Mouse (Mus musculus): ENCODE results near the gene Samd14.
A peak's percentile ranks its signal among the peaks of the same experiment; 100 is the strongest.

Gene Samd14

DNA sequence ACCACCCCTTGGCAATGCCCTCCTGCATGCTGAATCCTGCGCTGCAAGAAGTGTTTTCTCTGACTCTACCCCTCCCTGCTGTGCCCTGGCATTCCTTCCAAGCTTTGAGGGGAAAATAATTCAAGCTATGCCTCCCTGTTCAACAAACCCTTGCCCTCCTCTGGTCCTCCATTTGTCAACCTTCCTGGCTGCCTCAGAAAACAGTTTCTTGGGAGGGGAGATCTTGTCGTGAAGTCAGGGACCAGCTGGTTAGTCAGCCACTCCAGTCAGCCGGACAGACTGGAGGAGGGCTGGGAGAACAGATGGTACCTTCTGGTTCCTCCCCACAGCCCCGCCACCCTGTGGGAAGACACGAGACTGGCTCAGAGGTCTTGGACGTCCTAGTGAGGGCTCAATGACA lies 27.6 kb downstream of the Samd14 start:
- DNase-seq: peak; percentile 87

DNA sequence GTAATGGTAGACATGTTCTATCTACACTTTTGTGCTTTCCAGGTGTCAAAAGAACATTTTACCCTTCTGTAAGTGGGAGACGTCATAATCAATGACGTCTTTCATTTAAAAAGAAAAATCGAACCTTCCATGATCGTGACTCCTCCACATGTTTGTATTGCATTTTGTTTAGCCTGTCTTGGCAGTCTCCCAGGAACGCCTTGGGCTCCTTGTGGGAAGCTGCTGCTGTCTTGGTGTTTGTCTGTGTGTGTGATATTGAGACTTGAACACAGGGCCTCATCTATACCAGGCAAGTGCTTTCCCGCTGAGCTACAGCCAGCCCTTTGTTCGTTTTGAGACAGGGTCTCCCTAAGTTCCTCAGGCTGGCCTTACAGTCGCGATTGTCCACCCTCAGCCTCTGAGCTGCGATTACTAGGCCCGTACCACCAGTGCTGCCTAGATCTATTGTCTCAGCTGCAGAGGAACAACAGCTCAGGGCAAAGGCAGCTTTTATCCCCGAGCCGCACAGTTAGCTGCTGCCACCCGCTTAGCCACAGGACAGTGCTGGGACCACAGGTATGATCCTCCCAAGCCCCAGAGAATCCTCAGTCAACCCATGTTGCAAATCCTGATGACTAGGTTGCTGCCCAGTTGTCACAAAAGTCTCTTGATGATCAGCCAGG lies 28.6 kb downstream of the Samd14 start:
- peak; percentile 48 to 59 for DNase-seq

DNA sequence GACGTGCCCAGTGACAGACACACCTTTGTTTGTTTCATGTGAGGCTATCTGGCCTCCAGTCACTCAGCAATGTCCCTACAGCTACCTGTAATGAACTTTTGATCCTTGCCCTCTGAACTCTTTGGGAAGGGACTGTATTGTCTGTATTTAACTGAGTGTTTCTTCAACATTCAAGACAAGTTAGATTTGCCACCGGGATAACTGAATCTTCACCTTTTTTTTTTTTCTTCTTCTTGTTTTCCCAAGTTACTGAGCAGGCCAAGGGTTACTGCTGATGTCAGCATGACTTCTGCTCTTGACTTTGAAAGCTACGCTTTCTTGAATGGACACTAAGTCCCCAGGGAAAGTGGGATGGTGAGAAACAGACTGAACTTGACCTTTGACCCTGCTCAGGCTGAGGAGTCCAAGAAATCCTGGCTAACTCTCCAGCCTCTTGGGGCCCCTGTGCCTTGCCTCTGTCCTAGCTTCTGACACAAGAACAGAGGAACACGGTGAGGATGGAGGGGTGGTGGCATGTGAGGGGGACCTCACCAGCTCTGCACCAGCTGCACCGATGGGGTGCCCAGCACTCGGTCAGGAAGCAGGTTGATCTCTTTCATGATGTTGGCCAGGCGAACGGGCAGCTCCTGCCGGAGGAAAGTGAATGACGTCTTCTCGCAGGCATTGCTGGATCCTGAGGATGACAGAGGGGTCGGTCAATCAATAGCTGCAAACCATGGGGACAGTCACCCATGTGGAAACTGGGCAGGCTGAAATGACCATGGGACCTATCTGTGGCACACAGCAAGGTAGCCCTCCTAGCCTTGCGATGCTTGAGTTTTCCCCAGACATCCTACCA lies 29.4 kb downstream of the Samd14 start:
- peak in 1 of 2 experiments; percentile 55 for DNase-seq

DNA sequence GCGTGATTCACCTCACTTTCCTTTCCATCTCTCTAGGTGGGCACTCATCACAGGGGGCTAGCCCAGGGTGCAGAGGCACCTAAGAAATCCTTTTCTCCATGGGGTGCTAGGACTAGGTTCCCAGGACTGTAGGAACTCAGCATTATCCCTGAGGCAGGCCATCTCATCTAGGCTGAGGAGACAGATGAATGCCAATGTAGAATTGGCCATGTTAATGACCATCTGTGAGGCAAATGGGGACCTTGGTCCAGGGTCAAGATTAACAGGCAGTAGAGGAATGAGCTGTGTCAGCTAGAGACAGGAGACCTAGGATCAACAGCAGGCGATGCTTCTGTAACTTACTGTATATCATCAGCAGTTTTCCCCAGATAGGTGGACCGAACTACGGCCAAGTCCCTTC lies 30.1 kb downstream of the Samd14 start:
- peak; percentile 73 to 76 for DNase-seq

DNA sequence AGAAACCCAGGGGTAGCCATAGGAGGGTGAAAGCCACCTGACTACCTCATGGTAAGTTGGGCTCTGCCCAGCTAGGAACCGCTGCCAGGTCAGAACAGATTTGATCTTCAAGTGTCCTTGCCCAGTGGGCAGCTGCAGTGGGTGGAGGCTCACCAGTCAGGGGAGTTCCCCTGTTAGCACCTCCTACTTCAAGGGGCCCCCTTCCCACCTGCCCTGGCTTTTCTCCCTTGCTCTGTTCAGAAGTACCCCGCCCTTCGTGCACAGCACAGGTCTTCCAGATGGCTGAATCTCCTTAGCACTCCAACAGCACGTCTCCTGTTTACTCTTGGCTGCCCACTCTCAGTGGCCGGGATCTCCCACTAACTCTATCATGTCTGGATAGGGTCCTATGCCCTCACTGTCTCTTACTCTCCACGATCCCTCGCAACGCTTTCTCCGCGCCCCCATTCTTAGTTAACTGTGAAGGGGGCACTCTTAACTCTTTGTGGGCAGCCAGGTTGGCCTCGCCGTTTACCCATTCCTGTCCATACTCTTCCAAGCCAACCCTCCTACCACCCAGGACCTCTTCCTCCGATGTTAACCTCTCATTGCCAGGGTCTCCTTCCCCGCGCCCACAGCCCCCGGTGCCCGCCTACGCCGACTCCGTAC lies 30.9 kb downstream of the Samd14 start:
- DNase-seq: peak; percentile 86

DNA sequence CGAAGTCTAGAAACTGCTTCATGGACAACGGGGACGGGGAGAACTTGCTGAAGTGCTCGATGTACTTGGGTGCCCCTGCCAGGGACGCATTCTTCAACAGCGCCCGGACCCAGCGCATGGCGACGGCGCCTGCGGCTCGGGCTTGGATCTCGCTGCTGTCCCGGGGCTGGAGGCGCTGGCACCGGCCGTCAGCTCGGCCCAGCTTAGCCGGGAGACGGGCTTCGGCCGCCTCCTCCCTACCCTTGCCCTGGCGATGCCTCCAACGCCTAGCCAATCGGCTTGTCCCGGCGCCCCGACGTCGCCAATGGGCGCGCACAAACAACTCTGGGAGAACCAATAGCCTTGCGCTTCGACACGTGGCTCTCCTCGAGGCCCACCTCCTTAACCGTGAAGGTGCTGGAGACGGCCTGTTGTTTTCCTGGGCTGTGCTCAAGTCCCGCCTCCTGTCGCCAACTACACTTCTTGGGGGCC lies 31.5 kb downstream of the Samd14 start, which contains the start of gene Pdk2:
Pdk2 (minus strand) TSS at position 216 of the 471 bp plus-strand sequence.
- DNase-seq: peak; percentile 96 to 97

DNA sequence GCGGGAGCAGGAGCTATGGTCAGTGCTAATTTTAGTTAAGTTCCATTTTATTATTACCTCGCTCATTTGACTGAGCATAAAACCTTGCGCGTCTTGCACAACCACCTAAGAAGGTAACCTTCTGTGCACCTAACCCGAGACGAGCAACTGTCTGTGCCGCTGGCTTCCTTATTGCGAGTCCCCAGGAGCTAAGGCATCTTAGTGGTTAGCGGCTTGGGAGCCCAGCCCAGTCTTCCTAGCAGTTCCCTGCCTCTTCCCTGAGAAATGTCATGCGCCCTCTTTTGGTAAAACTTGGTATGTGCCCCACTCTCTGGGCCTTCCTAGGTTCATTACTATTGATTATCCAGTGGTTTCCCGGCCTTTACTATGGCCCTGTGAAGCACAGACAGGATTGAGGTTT lies 32.4 kb downstream of the Samd14 start:
- DNase-seq: peak; percentile 88 to 92

DNA sequence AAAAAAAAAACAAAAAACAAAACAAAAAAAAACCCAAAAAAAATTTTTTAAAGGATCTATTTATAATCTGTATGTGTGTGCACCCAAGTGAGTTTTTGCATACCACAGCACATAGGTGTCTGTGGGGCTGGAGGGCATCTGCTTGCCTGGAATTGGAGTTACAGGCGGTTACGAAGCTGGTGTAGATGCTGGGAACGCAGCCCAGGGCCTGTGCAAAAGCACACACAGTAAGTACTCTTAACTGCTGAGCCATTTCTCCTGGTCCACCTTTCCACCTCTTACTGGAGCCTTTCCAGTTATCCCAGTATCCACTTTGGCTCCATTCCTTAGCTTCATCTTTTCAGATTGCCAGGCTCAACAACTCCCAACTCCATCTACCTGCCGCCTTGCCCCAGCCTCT lies 33.4 kb downstream of the Samd14 start:
- peak; percentile 11 to 26 for DNase-seq

DNA sequence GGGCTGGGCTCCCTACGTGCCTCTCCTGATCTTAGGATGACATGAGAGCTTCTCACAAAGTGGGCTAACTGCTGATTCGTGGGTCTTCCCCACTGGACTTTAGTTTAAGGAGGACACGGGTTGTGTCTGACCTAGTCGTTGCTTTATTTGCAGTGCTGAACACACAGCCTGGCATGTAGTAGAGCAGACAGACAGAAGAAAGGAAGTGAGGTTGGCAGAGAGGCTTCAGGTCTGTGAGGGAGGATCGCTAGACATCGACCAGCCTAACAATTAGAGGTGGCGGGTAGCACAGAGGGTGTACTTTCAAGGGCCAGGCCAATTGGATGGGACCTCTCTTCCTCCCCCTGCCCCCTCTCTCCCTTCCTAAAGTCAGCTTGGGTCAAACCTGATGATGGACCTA lies 33.9 kb downstream of the Samd14 start:
- DNase-seq: peak; percentile 6 to 18

DNA sequence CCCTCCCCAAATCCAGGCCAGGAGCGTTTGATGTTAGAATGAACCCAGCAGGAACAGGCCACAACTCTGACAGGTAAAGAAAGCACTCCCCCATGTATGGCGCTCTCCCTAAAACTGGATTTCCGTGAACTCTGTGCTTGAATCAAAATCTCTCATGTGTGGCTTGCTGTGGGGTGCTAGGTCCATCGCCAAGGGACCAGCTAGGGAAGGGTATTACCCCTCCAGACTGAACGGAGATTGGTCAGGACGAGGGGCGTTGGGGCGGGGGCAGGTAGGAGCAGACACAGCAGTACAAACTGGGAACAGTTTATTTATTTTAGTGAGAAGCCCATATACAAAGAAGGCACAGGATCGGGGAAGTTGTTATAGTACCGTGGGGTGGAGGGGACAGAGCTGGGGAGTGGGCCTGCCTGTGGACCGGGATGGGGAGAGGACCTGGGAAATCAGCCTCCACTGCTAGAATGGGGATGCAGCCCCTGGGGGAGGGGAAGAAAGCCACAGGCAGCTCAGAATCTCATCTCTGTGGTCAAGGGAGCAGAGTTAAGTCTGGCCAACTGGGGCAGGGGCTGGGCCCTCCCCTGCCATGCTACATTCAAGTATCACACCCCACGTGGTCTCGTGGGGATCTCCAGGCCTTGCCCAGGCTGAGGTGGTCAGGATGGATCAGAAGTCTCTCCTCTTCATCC lies 34.6 kb downstream of the Samd14 start:
- DNase-seq: peak in 1 of 2 experiments; percentile 14

DNA sequence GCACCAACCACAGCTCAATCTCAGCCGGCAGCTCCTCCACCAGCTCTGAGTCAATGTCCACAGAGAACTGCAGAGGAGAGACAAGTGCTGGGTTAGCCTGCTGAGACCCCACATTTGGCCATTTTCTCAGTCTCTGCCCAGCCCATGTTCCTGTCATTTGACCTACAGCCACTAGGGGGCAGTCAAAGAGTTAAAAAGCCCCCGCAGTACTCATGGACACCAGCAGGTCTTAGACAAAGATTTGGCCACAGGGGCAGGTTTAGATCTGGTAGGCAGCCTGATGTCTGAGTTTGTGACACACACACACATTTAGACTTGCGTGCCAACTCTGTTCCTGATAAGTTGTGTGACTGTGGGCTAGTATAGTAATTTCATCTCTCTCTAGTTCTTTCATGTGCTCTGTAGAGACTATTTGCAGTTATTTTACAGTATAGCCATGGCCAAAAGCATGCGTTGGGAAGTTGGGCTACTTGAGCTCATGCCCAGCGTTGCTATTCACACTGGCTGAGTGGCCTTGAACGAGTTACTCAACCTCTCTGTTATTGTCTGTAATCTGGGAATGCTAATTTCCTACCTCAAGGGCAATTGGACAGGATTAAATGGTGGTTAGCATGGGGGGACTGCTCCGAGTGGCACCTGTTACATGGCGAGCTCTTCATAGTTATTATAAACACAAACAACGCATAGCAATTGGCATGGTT lies 37.5 kb downstream of the Samd14 start:
- DNase-seq: peak; percentile 69 to 75

DNA sequence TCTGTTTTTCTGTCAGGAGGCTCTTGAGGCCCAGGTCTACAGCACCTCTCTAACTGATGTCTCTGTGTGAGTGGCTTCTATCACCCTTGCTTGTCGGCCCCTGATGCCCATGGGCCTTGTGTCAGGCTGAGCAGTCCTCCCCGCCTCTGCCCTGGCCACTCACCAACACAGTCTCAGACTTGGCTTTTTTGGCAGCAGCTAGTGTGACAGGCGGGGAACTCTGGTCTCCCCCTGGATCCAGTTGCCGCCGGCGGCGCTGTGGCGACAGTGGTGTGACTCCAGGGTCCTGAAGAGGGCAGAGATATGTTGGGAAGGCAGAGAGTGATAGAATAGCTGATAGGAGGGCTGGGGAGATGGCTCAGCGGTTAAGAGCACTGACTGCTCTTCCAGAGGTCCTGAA lies 43.4 kb downstream of the Samd14 start:
- peak in 1 of 2 experiments; percentile 7 for DNase-seq

DNA sequence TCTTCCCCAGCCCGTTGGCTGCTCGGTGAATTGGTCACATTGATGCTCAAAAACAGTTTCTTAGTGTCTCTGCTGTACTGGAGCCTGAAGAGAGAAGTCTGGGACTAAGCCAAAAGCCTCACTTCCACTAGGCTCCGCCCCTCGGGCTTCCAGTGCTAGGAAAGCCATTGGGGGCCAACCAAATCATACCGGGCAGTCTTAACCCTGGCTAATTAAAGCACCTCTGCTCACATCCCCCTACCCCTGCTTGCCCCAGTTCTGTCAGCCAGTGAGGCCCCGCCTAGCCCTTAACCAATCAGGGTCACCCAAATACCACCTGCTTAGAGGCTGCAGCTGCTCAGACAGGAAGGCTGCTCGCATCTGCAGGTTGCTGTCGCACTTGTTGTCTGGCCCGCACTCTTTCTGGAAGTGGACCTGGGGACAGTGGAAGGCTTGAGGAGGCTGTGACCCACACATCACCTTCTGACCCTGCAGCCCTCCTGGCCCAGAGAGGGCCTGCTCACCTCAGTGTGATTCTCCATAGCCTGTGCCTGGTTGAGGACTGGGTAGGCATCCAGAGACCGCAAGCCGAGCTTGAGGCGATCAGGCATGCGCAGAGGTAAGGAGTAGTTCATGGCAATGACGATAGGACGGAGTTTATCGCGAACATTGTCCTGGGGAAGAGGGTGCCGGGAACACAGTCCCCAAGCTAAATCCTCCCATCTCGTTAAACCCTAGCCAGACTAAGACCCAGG lies 47.3 kb downstream of the Samd14 start:
- peak in 1 of 2 experiments; percentile 11 for DNase-seq

DNA sequence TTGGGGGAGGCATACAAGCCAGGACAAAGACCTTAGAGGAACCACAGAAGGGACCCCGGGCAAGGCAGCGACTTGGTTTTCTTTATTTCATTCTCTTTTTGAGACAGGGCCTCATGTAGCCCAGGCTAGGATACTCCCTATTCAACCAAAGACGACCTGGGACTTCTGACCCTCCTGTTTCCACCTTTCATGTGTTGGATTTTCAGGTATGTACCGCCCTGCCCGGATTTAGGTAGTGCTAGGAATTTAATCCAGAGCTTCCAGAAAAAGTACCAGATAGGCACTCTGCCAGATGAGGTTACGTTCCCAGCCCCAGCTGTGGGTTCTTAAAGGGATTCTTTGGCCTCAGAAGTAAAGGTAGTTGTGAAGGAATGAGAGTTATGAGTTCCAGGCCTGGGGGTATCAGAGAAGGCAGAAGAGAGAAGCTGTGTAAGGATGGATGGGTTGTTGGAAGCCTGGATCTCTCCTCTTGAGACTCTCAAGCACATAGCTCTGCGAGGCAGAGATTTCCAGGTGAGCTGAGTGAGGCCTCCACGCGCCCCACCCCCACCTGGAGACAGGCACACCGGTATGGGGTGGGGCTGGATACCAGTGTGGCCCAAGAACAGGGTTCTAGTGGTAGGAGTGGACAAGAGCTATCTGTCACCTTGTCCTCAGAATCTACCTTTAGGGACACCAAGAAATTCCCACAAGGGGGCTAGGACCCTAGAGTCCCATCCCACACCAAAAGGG lies 59.7 kb downstream of the Samd14 start:
- DNase-seq: no peak

DNA sequence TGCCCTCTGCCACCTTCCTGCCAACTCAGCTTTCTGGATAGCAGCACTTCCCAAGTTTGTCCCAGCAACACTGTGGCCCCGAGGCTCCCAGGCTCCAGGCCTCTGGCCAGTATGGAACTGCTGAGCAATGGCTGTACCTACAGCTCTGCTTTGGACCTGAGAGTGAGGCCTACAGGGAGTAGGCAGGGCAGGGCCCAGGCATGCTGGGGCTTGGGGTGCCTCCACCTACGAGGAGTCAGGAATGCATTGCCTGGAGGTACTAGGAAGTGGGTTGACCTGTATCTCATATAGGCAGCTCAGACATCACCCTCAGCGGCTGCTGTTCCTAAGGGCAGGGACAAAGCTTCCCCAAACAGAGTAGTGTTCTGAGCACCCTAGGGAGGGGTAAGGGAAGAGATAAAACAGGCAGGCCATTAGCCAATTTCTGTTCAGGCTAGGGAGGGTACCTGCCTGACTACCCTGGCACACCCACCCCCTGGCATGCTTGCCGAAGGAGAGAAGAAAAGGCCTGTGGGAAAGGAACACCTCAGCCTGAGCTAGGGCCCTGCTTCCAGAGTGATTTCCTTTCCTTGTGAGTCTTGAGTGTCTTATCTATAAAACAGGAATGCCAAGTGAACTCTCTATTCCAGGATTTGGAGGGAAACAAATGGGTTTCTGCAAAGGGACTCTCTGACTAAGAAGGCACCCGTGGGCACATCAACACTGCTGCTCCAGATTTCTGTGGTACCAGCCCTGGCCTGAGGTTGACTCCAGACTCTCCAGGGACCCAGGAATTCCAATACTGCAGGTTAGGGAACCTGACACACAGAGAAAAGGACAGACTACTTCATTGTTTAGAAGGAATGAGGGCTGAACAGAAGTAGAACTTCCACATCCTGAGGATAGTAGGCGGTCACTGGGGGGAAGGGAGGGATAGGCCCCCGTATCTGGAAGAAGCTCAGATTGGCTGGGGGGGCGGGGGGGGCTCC lies 60.7 kb downstream of the Samd14 start:
- peak in 1 of 2 experiments; percentile 13 for DNase-seq

DNA sequence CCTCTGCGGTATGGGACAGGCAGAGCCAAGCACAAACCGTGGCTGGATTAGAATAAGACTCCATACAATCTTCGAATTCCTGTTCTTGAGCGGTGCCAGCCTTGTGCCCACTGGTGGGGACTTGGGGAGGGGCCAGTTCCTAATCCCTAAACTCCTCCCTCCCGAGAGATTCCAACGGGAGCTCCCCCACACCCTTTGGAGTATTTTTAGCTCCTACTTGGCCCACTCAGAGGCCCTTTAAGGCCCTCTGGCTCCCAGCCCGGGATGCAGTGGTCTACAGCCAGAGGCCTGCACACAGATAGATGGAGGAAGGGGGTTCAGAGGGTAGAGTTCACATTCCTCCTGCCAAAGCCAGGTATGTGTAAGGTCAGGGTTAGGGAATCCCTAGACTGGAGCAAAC lies 61.6 kb downstream of the Samd14 start:
- DNase-seq: peak; percentile 35 to 51

DNA sequence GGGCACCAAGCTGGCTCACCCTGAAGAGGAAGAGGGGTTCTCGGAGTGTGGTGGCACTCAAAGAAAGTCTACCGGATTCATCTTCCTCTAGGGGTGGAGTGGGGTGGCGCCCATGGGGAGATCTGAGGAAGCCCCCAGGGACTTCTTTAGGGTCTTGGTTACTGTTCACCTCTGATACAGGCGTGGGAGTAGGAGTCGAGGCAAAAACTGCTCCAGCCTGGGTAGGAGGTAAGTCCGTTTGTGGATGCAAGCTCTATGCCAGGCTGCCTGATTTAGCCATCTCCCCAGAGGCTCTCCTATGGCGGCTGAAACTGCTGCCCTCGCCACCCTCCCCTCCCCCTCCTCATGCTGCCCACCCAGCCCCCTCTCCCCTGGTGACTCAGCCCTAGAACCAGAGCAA lies 62.5 kb downstream of the Samd14 start:
- DNase-seq: peak in 1 of 2 experiments; percentile 35

DNA sequence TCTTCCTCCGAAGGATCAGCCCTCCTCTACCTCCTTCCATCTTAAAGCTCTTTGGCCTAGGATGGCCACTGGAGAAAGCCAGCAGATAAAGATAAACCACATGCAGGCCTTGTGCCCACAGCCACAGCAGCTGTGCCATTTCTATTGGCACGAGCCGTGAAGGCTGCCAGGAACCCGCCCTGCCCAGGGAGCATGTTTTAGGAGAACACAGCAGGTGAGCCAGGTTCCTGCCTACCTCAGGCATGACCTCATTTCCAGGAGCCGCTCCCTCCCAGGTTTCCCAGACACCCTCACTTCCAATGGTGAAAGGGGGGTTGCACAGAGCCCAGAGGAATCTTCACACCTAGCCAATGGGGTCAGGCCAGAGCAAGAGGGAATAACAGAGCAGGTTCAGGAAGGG lies 63.1 kb downstream of the Samd14 start:
- DNase-seq: peak; percentile 83 to 86

DNA sequence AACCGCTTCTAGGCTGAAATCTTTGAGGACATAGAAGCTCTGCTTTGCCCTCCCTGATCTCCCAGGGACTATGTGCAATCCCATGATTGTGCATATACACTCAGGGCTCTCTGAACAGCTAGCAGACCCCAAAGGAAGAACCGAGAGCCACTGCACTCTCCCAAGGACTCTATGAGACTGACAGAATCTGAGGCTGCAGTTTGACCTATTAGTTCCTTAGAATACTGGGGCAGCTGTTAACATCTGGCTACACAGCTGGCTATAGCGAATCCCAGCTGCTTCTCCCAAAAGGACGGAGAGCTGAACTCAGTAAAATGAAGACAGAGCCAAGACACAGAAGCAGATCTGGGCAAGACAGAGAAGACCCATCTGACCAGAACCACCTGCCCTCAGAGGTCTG lies 64.2 kb downstream of the Samd14 start:
- DNase-seq: no peak

Data from cerebellum, postnatal 25 days (tissue).